Mouse (Mus musculus) heart, embryonic 15.5 days (tissue): ENCODE measurements around the gene Dhx16. TPM values are rescaled to one million over a fixed set of nuclear protein-coding genes. Genes with fewer than 3 reads are reported as not detected.

Source experiments
- ATAC-seq: fragments of 200-750 bp; cut with Nextera tagmentation; replicated peaks from 2 replicates; pipeline ENCODE4 v1.8.0; 2017; ENCODE audit warnings: low read depth, moderate TSS enrichment; ENCODE audit not compliant: insufficient number of reproducible peaks, insufficient read depth, low FRiP score
- H3K27ac ChIP-seq: fragments of 300-500 bp; sonication (generic); 2 replicates; pipeline ENCODE4 v1.5.1; 2015; ENCODE audit warnings: mild to moderate bottlenecking, inconsistent platforms
- H3K27me3 ChIP-seq: fragments of 300-500 bp; sonication (generic); 2 replicates; pipeline ENCODE4 v1.6.1; 2015; ENCODE audit warnings: inconsistent platforms
- H3K36me3 ChIP-seq: fragments of 300-500 bp; sonication (generic); 2 replicates; pipeline ENCODE4 v1.6.1; 2015; ENCODE audit warnings: mild to moderate bottlenecking, inconsistent platforms
- H3K4me1 ChIP-seq: fragments of 300-500 bp; sonication (generic); replicated peaks from 2 replicates; pipeline ENCODE4 v1.6.1; 2015; ENCODE audit warnings: inconsistent platforms
- H3K4me2 ChIP-seq: fragments of 300-500 bp; sonication (generic); 2 replicates; pipeline ENCODE4 v1.6.1; 2015; ENCODE audit warnings: inconsistent platforms, mild to moderate bottlenecking, moderate library complexity
- H3K4me3 ChIP-seq: fragments of 300-500 bp; sonication (generic); 2 replicates; pipeline ENCODE4 v1.5.1; 2015; ENCODE audit warnings: mild to moderate bottlenecking, inconsistent platforms
- H3K9ac ChIP-seq: fragments of 300-500 bp; sonication (generic); 2 replicates; pipeline ENCODE4 v1.6.1; 2015; ENCODE audit warnings: mild to moderate bottlenecking, inconsistent platforms
- H3K9me3 ChIP-seq: fragments of 300-500 bp; sonication (generic); replicated peaks from 2 replicates; pipeline ENCODE4 v1.6.1; 2016; ENCODE audit warnings: inconsistent platforms
- WGBS: fragments of 180-500 bp; shearing (Covaris S2); methylation state at CpG from one replicate; pipeline ENCODE4 v1.1.7; 2015; ENCODE audit warnings: mixed read lengths; 5-methylcytosine and 5-hydroxymethylcytosine counted together
- polyA plus RNA-seq: library from polyadenylated mRNA; unstranded; fragments of >200 nt; fragmentation: Nextera tagmentation; extraction: Ambion mirVana; gene quantifications from 2 replicates; pipeline ENCODE4 v1.2.1, GENCODE M21; 2015

Gene Dhx16
- polyA plus RNA-seq, 1 experiment from 2014 or later = 19.7 TPM

DNA sequence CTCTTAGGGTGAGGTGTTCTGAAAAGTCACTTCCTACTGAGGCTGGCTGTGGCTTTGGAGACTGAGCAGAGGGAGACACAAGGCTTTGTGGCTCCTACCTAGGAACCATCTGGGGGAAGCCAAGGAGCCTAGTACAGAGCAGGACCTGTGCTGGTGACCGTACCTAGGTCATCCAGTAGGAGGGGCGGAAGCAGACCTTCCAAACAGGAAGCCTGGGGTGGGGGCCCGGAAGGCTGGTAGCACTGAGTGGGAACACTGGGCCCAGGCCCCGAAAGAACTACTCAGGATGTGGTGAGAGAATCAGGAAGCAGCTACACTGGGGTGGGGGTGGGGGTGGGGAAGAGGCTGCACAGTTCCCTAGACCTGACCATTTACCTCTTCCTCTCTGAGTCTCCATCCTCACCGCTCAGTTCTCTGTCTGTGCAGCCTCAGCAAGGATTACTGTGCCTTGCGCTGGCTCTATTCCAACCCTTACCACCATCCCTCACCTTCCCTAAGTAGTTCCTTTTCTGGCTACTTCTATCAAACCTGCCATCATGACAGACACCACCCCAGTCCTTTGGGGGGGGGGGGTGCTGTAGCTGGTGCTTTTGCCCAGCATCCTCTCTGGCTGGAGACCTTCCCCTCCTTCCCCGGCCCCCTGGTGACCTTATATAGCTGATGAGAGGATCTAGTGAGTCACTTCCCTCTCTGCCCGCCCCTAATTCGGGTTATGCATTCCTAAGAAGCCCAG, 9.3 kb upstream of the Dhx16 start:
- peak overlapping the region; percentile 94 for H3K4me2 ChIP-seq
- no peaks in the 10 kb centered on the region for H3K9me3 ChIP-seq
- H3K27ac ChIP-seq = peak overlapping the region; percentile 99
- peak overlapping the region; percentile 77 for H3K4me3 ChIP-seq
- peak; percentile 4; the same call in 1 of the 2 replicates for ATAC-seq
- H3K9ac ChIP-seq = peak overlapping the region; percentile 81
- H3K36me3 ChIP-seq = peaks cover 14% of the 10 kb centered on the region
- H3K27me3 ChIP-seq = no peaks in the 10 kb centered on the region
- H3K4me1 ChIP-seq = peaks cover 64% of the 10 kb centered on the region
- 33% methylated on average over 9 of the region's 9 CpGs for WGBS

DNA sequence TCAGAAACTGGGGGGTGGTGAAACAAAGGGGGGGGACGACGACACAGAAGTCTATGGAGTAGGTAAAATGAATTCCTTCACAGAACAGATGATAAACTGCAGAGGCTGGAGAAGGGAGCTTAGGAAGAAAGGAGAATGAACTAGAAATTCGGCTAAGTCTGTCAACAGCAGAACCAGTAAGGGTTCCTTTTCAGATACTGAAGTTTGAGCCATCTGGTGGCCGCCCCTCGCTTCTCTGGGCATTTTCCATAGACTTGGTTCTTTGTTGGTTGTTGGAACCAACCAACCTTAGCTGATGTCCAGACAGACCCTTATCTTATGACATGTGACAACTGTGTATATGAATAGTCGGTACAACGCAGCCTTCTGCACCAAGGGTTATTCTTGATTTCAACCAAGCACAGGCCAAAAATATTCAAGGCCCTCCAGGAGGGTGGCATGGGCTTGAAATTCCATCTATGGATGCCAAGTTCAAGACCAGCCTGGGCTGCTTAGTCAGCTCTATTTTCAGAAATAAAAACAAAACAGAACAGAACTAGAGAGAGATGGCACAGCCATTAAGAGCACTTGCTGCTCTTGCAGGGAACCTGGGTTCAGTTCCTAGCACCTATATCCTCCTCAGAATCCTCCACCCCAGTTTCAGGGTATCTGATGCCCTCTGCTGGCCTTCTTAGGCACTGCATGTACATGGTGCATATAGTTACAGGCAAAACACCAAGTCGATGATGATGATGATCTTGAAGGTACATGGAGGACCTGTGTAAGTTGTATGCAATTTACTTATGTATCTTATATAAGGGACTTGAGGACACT, 8.5 kb upstream of the Dhx16 start:
- peak overlapping the region; percentile 77 for H3K4me3 ChIP-seq
- H3K9ac ChIP-seq = peak overlapping the region; percentile 81; the same call in 1 of the 2 replicates
- H3K4me1 ChIP-seq = peaks cover 64% of the 10 kb centered on the region
- no peaks in the 10 kb centered on the region for H3K9me3 ChIP-seq
- no peaks in the 10 kb centered on the region for H3K27me3 ChIP-seq
- WGBS = 44% methylated on average over 8 of the region's 8 CpGs
- peak overlapping the region; percentile 94 for H3K4me2 ChIP-seq
- no peak for ATAC-seq
- H3K27ac ChIP-seq = peak overlapping the region; percentile 99
- peaks cover 19% of the 10 kb centered on the region for H3K36me3 ChIP-seq

DNA sequence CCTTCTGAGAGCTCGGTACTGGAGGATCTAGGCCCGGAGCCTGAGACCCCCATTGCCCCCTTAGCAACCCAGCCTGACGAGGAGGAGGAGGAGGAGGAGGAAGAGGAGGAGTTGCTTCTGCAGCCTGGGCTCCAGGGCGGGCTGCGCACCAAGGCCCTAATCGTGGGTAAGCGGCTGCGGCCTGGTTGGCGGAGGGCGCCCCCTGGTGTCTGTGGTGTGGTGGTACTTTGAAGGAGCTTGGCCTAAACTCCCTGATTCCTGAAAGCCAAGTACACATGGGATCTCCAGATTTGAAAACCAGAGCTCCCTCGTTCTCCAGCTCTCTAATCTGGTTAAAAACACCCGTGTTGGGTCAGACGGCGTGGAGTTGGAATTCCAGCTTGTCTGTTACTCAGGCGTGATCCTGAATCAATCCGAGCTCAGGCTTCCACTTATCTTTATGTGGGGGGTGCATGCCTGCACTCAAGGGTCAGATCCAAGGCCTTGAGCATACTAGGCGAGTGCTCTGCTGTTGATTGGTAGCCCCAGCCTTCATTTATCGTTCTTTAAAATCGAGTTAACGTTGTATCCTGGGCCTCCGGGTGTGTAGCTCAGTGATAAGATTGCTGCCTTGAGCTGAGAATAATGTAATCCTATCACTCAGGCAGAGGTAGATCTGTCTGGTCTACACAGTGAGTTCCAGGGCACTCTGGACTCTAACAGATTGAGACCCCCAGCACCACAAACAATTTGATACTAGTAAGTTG, 5.7 kb upstream of the Dhx16 start:
- 0 out of 2 replicates have a peak overlapping the region, but pooled peaks have one; percentile 7 for H3K4me3 ChIP-seq
- H3K4me1 ChIP-seq = peaks cover 42% of the 10 kb centered on the region
- WGBS = 23% methylated on average over 21 of the region's 21 CpGs
- H3K4me2 ChIP-seq = peak overlapping the region; percentile 43
- H3K27me3 ChIP-seq = no peaks in the 10 kb centered on the region
- no peaks in the 10 kb centered on the region for H3K9me3 ChIP-seq
- peak overlapping the region; percentile 4; the same call in 1 of the 2 replicates for H3K27ac ChIP-seq
- H3K36me3 ChIP-seq = peaks cover 23% of the 10 kb centered on the region
- peak; percentile 18; the same call in 1 of the 2 replicates for ATAC-seq
- H3K9ac ChIP-seq = 0 out of 2 replicates have a peak overlapping the region, but pooled peaks have one; percentile 28

DNA sequence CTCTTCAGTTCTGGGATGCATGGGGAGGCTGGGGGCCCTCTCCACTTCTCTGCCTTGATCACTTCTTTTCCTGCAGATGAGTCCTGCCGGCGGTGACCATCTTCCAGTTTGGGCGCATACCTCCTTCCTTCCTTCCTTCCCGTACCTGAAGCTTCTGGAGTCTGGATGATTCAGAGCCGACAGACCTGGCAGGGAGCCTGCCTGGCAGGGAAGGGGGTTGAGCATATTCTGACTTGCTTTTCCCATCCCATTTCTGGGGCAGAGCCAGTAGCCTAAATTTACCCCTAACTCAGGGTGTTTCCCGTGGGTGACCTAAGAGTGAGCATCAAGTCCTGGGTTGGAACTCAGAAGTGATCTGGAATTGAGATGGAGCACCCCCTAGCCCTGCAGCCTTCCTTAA, 4.9 kb upstream of the Dhx16 start:
- H3K9me3 ChIP-seq = no peaks in the 10 kb centered on the region
- H3K9ac ChIP-seq = no peak overlapping the region
- 74% methylated on average over 6 of the region's 6 CpGs for WGBS
- no peak overlapping the region for H3K27ac ChIP-seq
- no peak for ATAC-seq
- H3K4me1 ChIP-seq = peaks cover 37% of the 10 kb centered on the region
- H3K4me2 ChIP-seq = no peak overlapping the region
- H3K36me3 ChIP-seq = peaks cover 23% of the 10 kb centered on the region
- no peak overlapping the region for H3K4me3 ChIP-seq
- H3K27me3 ChIP-seq = no peaks in the 10 kb centered on the region

DNA sequence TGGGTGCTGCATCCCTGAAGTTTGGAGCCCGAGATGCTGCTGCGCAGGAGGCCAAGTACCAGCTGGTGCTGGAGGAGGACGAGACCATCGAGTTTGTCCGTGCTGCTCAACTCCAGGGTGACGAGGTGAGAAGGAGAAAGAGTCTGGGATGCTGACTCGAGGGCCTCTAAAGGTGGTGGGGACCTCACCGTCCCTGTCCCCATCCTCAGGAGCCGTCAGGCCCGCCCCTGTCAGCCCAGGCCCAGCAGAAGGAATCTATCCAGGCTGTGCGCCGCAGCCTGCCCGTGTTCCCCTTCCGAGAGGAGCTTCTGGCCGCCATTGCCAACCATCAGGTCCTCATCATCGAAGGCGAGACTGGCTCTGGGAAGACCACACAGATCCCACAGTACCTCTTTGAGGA, 3.3 kb downstream of the Dhx16 start:
- peaks cover 15% of the 10 kb centered on the region for H3K4me1 ChIP-seq
- ATAC-seq = no peak
- 92% methylated on average over 17 of the region's 17 CpGs for WGBS
- H3K9ac ChIP-seq = no peak overlapping the region
- no peak overlapping the region for H3K27ac ChIP-seq
- H3K36me3 ChIP-seq = peaks cover 58% of the 10 kb centered on the region
- H3K27me3 ChIP-seq = no peaks in the 10 kb centered on the region
- H3K9me3 ChIP-seq = no peaks in the 10 kb centered on the region
- H3K4me2 ChIP-seq = no peak overlapping the region
- no peak overlapping the region for H3K4me3 ChIP-seq

DNA sequence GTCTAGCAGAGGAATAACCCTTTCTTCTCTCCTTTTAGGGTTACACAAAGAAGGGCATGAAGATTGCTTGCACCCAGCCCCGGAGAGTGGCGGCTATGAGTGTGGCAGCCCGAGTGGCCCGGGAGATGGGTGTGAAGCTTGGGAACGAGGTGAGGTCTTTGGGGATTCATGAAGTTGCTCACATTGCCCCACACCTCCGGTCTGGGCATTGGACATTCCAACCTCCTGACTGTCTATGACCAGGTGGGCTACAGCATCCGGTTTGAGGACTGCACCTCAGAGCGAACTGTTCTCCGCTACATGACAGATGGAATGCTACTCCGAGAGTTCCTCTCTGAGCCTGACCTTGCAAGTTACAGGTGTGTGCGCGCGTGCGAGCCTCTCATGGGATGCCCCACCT, 4.2 kb downstream of the Dhx16 start:
- H3K27ac ChIP-seq = no peak overlapping the region
- no peak overlapping the region for H3K4me2 ChIP-seq
- no peaks in the 10 kb centered on the region for H3K9me3 ChIP-seq
- H3K27me3 ChIP-seq = no peaks in the 10 kb centered on the region
- H3K9ac ChIP-seq = no peak overlapping the region
- H3K36me3 ChIP-seq = peaks cover 67% of the 10 kb centered on the region
- 95% methylated on average over 14 of the region's 14 CpGs for WGBS
- H3K4me1 ChIP-seq = peaks cover 15% of the 10 kb centered on the region
- ATAC-seq = no peak
- H3K4me3 ChIP-seq = no peak overlapping the region

DNA sequence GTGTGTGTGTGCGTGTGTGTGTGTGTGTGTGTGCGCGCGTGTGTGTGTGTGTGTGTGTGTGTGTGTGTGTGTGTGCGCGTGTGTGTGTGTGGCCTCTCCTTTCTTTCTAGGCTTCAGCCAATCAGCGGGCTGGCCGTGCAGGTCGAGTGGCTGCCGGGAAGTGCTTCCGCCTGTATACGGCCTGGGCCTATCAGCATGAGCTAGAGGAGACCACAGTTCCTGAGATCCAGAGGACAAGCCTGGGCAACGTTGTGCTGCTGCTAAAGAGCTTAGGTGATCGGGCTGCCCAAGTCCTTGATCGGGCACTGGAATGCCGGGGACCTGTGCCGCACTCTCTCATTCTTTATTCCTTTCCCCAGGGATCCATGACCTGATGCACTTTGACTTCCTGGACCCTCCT, 8.1 kb downstream of the Dhx16 start:
- H3K27ac ChIP-seq = no peak overlapping the region

DNA sequence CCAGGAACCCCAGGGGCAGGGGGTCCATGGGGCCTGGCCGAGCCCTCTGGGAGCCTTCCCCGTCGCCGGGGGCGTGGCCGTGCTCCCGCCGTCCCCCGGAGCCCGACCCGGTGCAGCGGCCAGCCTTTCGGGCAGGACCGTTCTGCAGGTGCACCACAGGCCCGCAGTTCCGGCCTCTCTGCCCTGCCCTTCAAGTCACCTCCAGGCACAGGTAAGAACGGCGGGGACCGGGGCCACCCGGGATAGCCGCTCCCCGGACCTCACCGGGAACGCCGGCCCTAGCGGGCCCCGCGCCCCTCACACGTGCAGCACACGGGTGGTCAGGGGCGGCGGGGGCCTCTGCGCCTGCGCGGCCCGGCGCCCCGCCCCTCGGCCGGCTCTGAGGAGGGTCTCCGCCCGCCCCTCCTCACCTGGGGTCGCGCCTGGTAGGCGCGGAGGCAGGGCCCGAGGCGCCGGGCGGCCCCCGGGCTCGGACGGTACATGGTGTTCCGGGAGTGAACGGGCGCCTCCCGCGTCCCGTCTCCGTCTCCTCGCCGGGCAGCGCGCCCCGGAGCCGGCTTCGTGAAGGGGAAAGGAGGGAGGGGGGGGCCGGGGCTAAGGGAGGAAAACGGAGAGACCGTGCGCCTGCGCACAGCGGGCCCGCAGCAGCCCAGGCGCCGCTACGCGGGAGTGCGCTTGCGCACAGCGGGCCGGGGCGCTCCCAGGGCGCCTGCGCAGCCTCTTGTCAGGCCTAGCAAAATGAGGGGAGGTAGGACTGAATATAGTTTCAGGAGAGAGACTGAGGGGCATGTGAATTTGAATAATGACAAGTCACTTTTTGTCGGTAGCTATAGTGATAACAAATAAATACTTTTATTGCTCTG, 17.4 kb downstream of the Dhx16 start, which contains the start of gene 2310061I04Rik:
Gene 2310061I04Rik, minus strand, starts transcription at position 651 of the 863 bp plus-strand sequence.
- peak within 1 kb of the TSS; percentile 97 for H3K4me2 ChIP-seq
- H3K9me3 ChIP-seq = no peaks in the 10 kb centered on the region
- peak; percentile 93 for ATAC-seq
- H3K9ac ChIP-seq = peak within 1 kb of the TSS; percentile 89
- H3K27me3 ChIP-seq = no peaks in the 10 kb centered on the region
- WGBS = under 1% methylated on average over 85 of the region's 86 CpGs
- peak within 1 kb of the TSS; percentile 89 for H3K27ac ChIP-seq
- H3K4me3 ChIP-seq = peak within 1 kb of the TSS; percentile 91
- H3K36me3 ChIP-seq = peaks cover 29% of the 10 kb centered on the region
- peaks cover 13% of the 10 kb centered on the region for H3K4me1 ChIP-seq

More for the DNA sequence above, 8.1 kb downstream of the Dhx16 start:
- no peak overlapping the region for H3K4me3 ChIP-seq
- no peaks in the 10 kb centered on the region for H3K9me3 ChIP-seq
- 66% methylated on average over 16 of the region's 17 CpGs for WGBS
- H3K27me3 ChIP-seq = no peaks in the 10 kb centered on the region
- no peak for ATAC-seq
- no peaks in the 10 kb centered on the region for H3K4me1 ChIP-seq
- H3K4me2 ChIP-seq = no peak overlapping the region
- peaks cover 88% of the 10 kb centered on the region for H3K36me3 ChIP-seq
- H3K9ac ChIP-seq = no peak overlapping the region

DNA sequence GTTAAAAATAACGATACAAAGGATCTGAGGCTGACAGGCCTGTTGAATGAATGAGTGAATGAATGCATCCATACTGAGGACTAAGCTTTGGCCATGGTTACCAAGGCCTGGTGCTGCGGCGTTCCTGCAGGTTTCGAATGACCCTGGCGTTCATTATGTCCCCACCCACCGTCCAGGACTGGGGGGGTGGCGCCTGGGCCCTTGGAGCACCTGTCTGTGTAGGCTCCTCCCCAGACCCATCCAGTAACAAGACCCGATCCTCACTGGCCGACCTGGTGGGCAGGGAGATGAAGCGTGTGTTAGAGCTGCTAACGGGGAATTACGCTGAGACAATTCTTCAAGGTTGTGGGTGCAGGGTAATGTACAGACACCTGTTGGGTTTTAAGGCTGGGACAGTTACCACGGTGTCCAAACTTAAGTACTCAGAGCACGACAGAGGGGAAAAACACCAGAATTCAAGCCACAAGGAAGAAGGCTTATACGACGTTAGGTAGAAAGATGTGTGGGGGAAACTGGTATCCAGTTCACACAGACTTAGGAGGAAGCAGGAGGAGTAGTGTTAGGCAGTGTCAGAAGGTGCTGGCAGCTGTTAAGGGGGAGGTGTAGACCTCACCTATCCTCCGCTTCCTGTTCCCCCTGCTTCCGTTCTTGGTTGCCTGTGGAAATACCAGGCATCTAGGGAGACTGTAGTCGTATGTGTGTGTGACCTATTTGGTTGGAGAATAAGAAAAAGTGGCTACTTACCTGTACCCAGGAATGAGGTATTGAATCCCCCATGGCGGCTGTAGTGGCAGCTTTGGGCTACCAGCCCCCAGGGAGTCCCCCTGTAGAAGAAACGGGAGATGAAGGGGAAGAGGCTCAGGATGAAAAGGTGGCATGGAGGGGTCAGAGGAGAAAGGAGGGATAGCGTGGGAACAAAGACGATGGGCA, 18.3 kb downstream of the Dhx16 start:
- 41% methylated on average over 23 of the region's 23 CpGs for WGBS
- Histone ChIP-seq H3K9ac (peak overlapping the region; percentile 44), H3K9me3 (no peaks in the 10 kb centered on the region), H3K4me2 (peak overlapping the region; percentile 97), H3K36me3 (peaks cover 21% of the 10 kb centered on the region), H3K4me1 (peaks cover 16% of the 10 kb centered on the region), H3K27ac (peak overlapping the region; percentile 89), H3K4me3 (peak overlapping the region; percentile 91), H3K27me3 (no peaks in the 10 kb centered on the region)
- no peak for ATAC-seq
